Mouse (Mus musculus) megakaryocyte, embryonic 14.5 days (primary cell): ENCODE measurements at regions not wholly inside any gene's neighbourhood (a gene's known extent, or its start where the extent isn't known, plus 50 kb on each side); places are given as distances from the start of the nearest gene placed in this dataset.

Experiments
- FLI1 ChIP-seq: IDR thresholded peaks from 2 replicates; pipeline ENCODE4 v1.6.1; 2012; ENCODE audit warnings: low read length, inconsistent platforms, mixed read lengths
- GATA1 ChIP-seq: IDR thresholded peaks from 3 replicates; pipeline ENCODE4 v1.6.1; 2012; ENCODE audit warnings: mixed read lengths, low read length, inconsistent platforms, borderline replicate concordance

- TF ChIP-seq GATA1, result no peak
- no peak for TF ChIP-seq FLI1
These were observed 63.3 kb upstream of the Shh start for GRCm38 (mm10) chr5:28530202-28530855.
